Mouse (Mus musculus): ENCODE data around the gene Igsf8.

GRCm38 (mm10) chr1:172271208-172271607, 9.8 kb downstream of the Igsf8 start:
- TF ChIP-seq CTCF (IDR thresholded peaks at IDR 0.05; ENCODE audit: low read depth, low read length), result no peak
- no peak for TF ChIP-seq GATA1 (IDR thresholded peaks at IDR 0.05; ENCODE audit: borderline replicate concordance, low read length)

All from G1E (cell line).